Mouse (Mus musculus): ENCODE measurements at regions not wholly inside any gene's neighbourhood (a gene's known extent, or its start where the extent isn't known, plus 50 kb on each side); places are given as distances from the start of the nearest gene placed in this dataset.

GRCm38 (mm10) chr17:47064592-47065306 is 54.4 kb upstream of the Ubr2 start:
- Histone ChIP-seq H3K27ac (ENCODE audit: low read depth, low read length) (no peak overlapping the region), H3K4me3 (ENCODE audit: low read depth, low read length) (no peak overlapping the region), H3K4me1 (ENCODE audit: control insufficient read depth, insufficient read depth, low read length) (no peaks in the 10 kb centered on the region), H3K9me3 (replicated peaks; ENCODE audit: control insufficient read depth, low read length) (no peaks in the 10 kb centered on the region; the same call in 1 of the 2 replicates), H3K9ac (ENCODE audit: low read depth, low read length) (no peak overlapping the region), H3K4me2 (no peak overlapping the region), H3K27me3 (ENCODE audit: control insufficient read depth, insufficient read depth, low read length) (no peaks in the 10 kb centered on the region), H3K36me3 (ENCODE audit: control insufficient read depth, insufficient read depth, low read length) (no peaks in the 10 kb centered on the region)
- no peak for ATAC-seq (replicated peaks; ENCODE audit: insufficient number of reproducible peaks, low FRiP score, low TSS enrichment)
- 68% methylated on average over 14 of the region's 14 CpGs for WGBS (ENCODE audit: insufficient replicate concordance)

- Histone ChIP-seq H3K9me3 (replicated peaks; ENCODE audit: control insufficient read depth, low read length) (no peaks in the 10 kb centered on the region; the same call in 1 of the 2 replicates), H3K27me3 (ENCODE audit: control insufficient read depth, insufficient read depth, low read length) (no peaks in the 10 kb centered on the region), H3K36me3 (ENCODE audit: control insufficient read depth, insufficient read depth, low read length) (no peaks in the 10 kb centered on the region), H3K4me1 (ENCODE audit: control insufficient read depth, insufficient read depth, low read length) (no peaks in the 10 kb centered on the region), H3K27ac (ENCODE audit: low read depth, low read length) (no peak overlapping the region), H3K4me3 (ENCODE audit: low read depth, low read length) (no peak overlapping the region), H3K9ac (ENCODE audit: low read depth, low read length) (no peak overlapping the region), H3K4me2 (no peak overlapping the region)
- ATAC-seq (replicated peaks; ENCODE audit: insufficient number of reproducible peaks, low FRiP score, low TSS enrichment), result no peak
- 85% methylated on average over 4 of the region's 4 CpGs for WGBS (ENCODE audit: insufficient replicate concordance)
Measured at GRCm38 (mm10) chr17:47064006-47064405, 53.6 kb upstream of the Ubr2 start.

- no peaks in the 10 kb centered on the region for H3K4me1 ChIP-seq (ENCODE audit: control insufficient read depth, insufficient read depth, low read length)
- 80% methylated on average over 8 of the region's 8 CpGs for WGBS (ENCODE audit: insufficient replicate concordance)
- no peak overlapping the region for H3K27ac ChIP-seq (ENCODE audit: low read depth, low read length)
- H3K4me2 ChIP-seq, result no peak overlapping the region
- ATAC-seq (replicated peaks; ENCODE audit: insufficient number of reproducible peaks, low FRiP score, low TSS enrichment), result no peak
- no peak overlapping the region for H3K4me3 ChIP-seq (ENCODE audit: low read depth, low read length)
- H3K36me3 ChIP-seq (ENCODE audit: control insufficient read depth, insufficient read depth, low read length), result no peaks in the 10 kb centered on the region
- H3K27me3 ChIP-seq (ENCODE audit: control insufficient read depth, insufficient read depth, low read length), result no peaks in the 10 kb centered on the region
- no peak overlapping the region for H3K9ac ChIP-seq (ENCODE audit: low read depth, low read length)
- no peaks in the 10 kb centered on the region; the same call in 1 of the 2 replicates for H3K9me3 ChIP-seq (replicated peaks; ENCODE audit: control insufficient read depth, low read length)
Measured at GRCm38 (mm10) chr17:47061031-47061620, 50.8 kb upstream of the Ubr2 start.

Measured in heart, embryonic 11.5 days (tissue).